Mouse (Mus musculus) heart, postnatal 0 days (tissue): Measurements from ENCODE around the gene Tra2a. TPM values are rescaled to one million over a fixed set of nuclear protein-coding genes. Genes with fewer than 3 reads are reported as not detected.
A peak's percentile ranks its signal among the peaks of the same experiment; 100 is the strongest.

ENCODE experiments used
- ATAC-seq: fragments of 200-750 bp; cut with Nextera tagmentation; 2 replicates; pipeline ENCODE4 v1.8.0; 2017; ENCODE audit warnings: low read depth, moderate number of reproducible peaks, moderate library complexity; ENCODE audit not compliant: insufficient read depth
- DNase-seq: peaks from one replicate; pipeline ENCODE4 v3.0.0-alpha.2; 2016; ENCODE audit warnings: low spot score
- H3K27ac ChIP-seq: fragments of 300-500 bp; sonication (generic); 2 replicates; pipeline ENCODE4 v1.5.1; 2014; ENCODE audit warnings: low read depth, mild to moderate bottlenecking
- H3K27me3 ChIP-seq: fragments of 300-500 bp; sonication (generic); 2 replicates; pipeline ENCODE4 v1.6.1; 2014; ENCODE audit warnings: low read length, mixed read lengths; ENCODE audit not compliant: control insufficient read depth, insufficient read depth
- H3K36me3 ChIP-seq: fragments of 300-500 bp; sonication (generic); replicated peaks from 2 replicates; pipeline ENCODE4 v1.6.1; 2014; ENCODE audit warnings: low read length, mixed read lengths; ENCODE audit not compliant: control insufficient read depth, insufficient read depth
- H3K4me1 ChIP-seq: fragments of 300-500 bp; sonication (generic); 2 replicates; pipeline ENCODE4 v1.6.1; 2014; ENCODE audit warnings: antibody characterized with exemption; ENCODE audit not compliant: control insufficient read depth, insufficient read depth
- H3K4me2 ChIP-seq: fragments of 300-500 bp; sonication (generic); 2 replicates; pipeline ENCODE4 v1.6.1; 2014; ENCODE audit warnings: low read depth, mild to moderate bottlenecking, low read length, moderate library complexity
- H3K4me3 ChIP-seq: fragments of 300-500 bp; sonication (generic); 2 replicates; pipeline ENCODE4 v1.5.1; 2014; ENCODE audit warnings: low read depth, low read length
- H3K9ac ChIP-seq: fragments of 300-500 bp; sonication (generic); replicated peaks from 2 replicates; pipeline ENCODE4 v1.6.1; 2014; ENCODE audit warnings: low read depth, low read length, mixed read lengths
- H3K9me3 ChIP-seq: fragments of 300-500 bp; sonication (generic); replicated peaks from 2 replicates; pipeline ENCODE4 v1.6.1; 2016; ENCODE audit warnings: low read length; ENCODE audit not compliant: control insufficient read depth
- CTCF ChIP-seq: IDR thresholded peaks from 2 replicates; pipeline ENCODE4 v1.5.1; 2016; ENCODE audit warnings: antibody characterized with exemption, control low read depth, low read depth
- EP300 ChIP-seq: IDR thresholded peaks from 2 replicates; pipeline ENCODE4 v1.6.1; 2016; ENCODE audit warnings: antibody characterized with exemption, low read depth
- WGBS: fragments of 180-500 bp; shearing (Covaris S2); extraction: QIAGEN DNeasy Blood & Tissue Kit; methylation state at CpG from one replicate; pipeline ENCODE4 v1.1.7; 2014; 5-methylcytosine and 5-hydroxymethylcytosine counted together
- polyA plus RNA-seq: library from polyadenylated mRNA; unstranded; fragments of >200 nt; fragmentation: Nextera tagmentation; extraction: Ambion mirVana; gene quantifications from 2 replicates; pipeline ENCODE4 v1.2.1, GENCODE M21; 2015
- total RNA-seq: library from RNA; depleted of rRNA; stranded (reverse); fragments of >200 nt; gene quantifications from 2 replicates; pipeline ENCODE4 v1.2.3, GENCODE M21; 2014; ENCODE audit warnings: low replicate concordance

The Tra2a gene
- total and polyA plus RNA-seq, 2 experiments from 2014 or later: 26.0 to 41.8 TPM

GRCm38 (mm10) chr6:49263081-49263846 is 569 bp downstream of the Tra2a start:
- TF ChIP-seq EP300 (no peak), CTCF (no peak)
- ATAC-seq: peak; percentile 65

DNA sequence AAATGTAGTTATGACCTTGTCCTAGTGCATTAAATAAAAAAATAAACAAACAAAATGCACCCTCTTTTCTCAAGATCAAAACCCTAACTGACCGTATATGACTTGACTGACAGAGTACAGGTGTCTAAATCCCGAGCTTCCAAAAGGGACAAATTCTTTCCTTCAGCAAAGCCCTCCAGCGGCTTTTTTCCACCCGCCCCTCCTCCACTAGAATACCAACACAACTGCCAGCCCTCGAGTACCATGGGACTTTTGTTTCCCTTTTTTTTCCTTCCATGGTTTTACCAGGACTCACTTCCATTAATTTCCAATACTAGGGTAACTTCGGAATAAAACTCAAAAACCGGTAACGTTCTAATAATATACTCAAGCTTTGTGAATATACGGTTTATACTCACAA is 1.4 kb downstream of the Tra2a start:
- Histone ChIP-seq H3K4me2 (peak overlapping the region; percentile 85), H3K4me1 (peaks cover 28% of the 10 kb centered on the region), H3K9ac (peak overlapping the region; percentile 95), H3K27ac (peak overlapping the region; percentile 96; the same call in 1 of the 2 replicates), H3K9me3 (no peaks in the 10 kb centered on the region), H3K27me3 (no peaks in the 10 kb centered on the region), H3K36me3 (no peaks in the 10 kb centered on the region), H3K4me3 (peak overlapping the region; percentile 92)
- TF ChIP-seq CTCF (no peak), EP300 (no peak)
- DNase-seq (peak; percentile 56), ATAC-seq (no peak)
- WGBS: 0% methylated on average over 9 of the region's 9 CpGs

More at GRCm38 (mm10) chr6:49263081-49263846, 569 bp downstream of the Tra2a start:
- H3K4me3 ChIP-seq: peak overlapping the region; percentile 92
- H3K4me1 ChIP-seq: peaks cover 28% of the 10 kb centered on the region
- peak; percentile 54 for DNase-seq
- H3K9ac ChIP-seq: peak overlapping the region; percentile 95
- peak overlapping the region; percentile 85 for H3K4me2 ChIP-seq
- no peaks in the 10 kb centered on the region for H3K36me3 ChIP-seq
- no peaks in the 10 kb centered on the region for H3K9me3 ChIP-seq
- H3K27ac ChIP-seq: peak overlapping the region; percentile 96
- no peaks in the 10 kb centered on the region for H3K27me3 ChIP-seq
- WGBS: under 1% methylated on average over 71 of the region's 71 CpGs

DNA sequence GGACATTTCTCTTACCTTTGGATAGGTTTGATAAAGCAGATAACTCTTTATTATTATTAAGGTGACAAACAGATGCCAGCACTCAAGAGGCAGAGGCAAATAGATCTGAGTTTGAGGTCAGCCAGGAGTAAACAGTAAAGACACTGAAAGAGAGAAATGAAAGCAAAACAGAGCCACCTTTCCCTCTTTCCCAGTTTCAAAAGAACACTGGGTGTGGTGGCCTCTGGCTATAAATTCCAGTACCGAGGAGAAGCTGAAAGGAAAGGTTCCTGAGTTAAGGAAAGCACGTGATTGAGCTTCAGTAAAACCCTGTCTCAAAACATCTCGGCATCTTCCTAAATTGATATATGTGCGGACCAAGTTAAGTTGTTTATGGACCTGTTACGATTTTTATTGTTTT is 4.1 kb downstream of the Tra2a start:
- no peaks in the 10 kb centered on the region for H3K27me3 ChIP-seq
- H3K4me3 ChIP-seq: no peak overlapping the region
- TF ChIP-seq EP300 (no peak), CTCF (no peak)
- no peaks in the 10 kb centered on the region for H3K36me3 ChIP-seq
- H3K27ac ChIP-seq: no peak overlapping the region
- H3K9me3 ChIP-seq: no peaks in the 10 kb centered on the region
- H3K9ac ChIP-seq: no peak overlapping the region
- WGBS: 54% methylated on average over 5 of the region's 5 CpGs
- no peak overlapping the region for H3K4me2 ChIP-seq
- DNase-seq (no peak), ATAC-seq (no peak)
- peaks cover 36% of the 10 kb centered on the region for H3K4me1 ChIP-seq

GRCm38 (mm10) chr6:49257880-49258279 is 6.0 kb downstream of the Tra2a start:
- Histone ChIP-seq H3K27ac (no peak overlapping the region), H3K4me1 (peaks cover 36% of the 10 kb centered on the region), H3K9ac (no peak overlapping the region), H3K36me3 (no peaks in the 10 kb centered on the region), H3K4me2 (no peak overlapping the region), H3K9me3 (no peaks in the 10 kb centered on the region), H3K4me3 (no peak overlapping the region), H3K27me3 (no peaks in the 10 kb centered on the region)
- DNase-seq: no peak
- no peak for TF ChIP-seq EP300
- TF ChIP-seq CTCF: no peak
- WGBS: 93% methylated on average over 2 of the region's 2 CpGs
- no peak for ATAC-seq

DNA sequence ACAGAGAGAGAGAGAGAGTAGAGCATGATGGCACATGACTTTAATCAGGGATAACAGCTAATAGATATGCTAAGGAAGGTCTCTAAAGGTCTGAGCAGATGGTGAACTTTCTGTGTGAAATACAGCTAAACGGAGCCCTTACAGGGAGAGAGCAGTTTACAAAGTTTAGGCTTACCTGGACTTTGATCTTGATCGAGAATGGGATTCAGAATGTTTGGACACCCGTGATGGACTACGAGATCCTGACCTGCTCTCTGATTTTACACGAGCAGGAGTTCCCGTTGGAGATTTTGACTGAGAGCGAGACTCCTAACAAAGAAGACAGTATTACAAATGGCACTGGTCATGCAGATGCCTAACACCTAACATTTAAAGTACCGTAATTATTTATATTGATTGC is 11.6 kb downstream of the Tra2a start:
- Histone ChIP-seq H3K9me3 (no peaks in the 10 kb centered on the region), H3K27ac (no peak overlapping the region), H3K4me2 (no peak overlapping the region), H3K4me1 (0 out of 2 replicates have a peak, but pooled peaks cover 6% of the 10 kb centered on the region), H3K36me3 (peaks cover 37% of the 10 kb centered on the region), H3K9ac (no peak overlapping the region), H3K27me3 (no peaks in the 10 kb centered on the region), H3K4me3 (no peak overlapping the region)
- TF ChIP-seq CTCF (no peak), EP300 (no peak)
- WGBS: 93% methylated on average over 8 of the region's 8 CpGs
- no peak for ATAC-seq
- no peak for DNase-seq
